Mouse (Mus musculus) right cerebral cortex, postnatal 25 days (tissue): ENCODE measurements around the gene Dpf1.

Experiments used
- DNase-seq: peaks from one replicate; pipeline ENCODE4 v3.0.0; 2022

The Dpf1 gene

DNA sequence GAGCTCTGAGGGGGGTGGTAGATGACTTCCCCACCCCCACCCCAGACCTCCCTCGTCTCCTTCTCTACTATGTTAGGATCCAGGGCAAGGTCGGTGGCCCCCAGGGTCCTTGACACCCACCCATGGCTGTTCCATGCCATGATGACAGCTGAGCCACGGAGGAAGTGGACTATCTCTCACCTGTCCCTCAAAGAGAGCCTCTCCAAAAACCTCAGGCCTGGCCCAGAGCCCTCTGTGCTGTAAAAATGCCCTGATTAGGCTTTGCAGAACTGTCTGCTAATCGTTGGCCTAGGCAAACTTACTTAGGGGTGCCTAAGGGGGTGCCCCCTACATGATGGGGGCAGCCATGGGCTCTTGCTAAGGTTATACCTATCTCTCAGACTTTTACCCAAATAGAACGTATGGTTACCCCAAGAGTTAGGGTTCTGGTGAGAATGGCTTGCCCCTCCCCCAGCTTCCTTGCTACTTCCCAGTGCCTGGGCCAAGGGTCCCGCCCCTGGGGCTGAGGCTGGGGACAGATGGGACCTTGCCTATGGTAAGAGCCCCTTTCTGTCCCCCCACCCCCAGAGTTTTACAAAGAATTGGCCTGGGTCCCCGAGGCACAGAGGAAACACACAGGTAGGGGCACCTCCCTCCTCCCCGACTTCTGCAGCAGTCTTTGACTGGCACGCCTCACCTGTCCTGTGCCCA is 10.0 kb downstream of the Dpf1 start:
- DNase-seq, result no peak

DNA sequence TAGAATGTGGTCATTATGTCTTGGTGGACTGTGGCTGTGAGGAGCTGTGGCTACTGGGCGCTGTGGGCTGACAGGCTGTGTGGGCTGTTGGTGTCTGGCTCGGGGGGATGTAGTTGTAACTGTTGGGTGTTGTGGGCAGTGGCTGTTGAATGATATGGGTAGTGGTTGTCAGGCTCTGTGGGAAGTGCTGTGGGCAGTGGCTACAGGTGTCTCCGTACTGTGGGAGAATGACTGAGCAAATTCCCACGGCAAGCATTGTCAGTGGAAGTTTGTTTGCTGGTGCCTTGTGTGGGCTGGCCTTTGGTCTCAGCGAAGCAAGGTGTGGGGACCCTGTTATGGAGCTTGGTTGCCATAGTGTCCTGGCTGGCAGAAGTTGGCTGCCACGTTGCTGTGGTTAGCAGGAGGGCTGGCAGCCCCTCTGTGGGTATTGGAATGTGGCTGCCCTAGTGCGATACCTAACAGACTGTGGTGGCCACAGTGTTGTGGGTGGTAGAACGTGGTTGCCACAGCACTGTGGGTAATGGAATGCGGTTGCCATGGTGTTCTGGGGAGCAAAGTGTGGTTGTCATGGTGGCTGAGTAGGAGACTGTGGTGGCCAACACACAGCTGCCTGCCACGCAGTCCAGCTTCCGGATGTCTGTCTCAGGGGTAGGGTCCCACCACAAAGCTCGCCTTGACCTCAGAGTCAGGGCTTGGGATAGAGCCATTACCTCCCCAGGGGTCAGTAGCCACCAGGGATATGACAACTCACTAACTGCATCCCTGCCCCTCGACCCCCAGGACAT is 11.3 kb downstream of the Dpf1 start:
- DNase-seq, result peak; percentile 79

DNA sequence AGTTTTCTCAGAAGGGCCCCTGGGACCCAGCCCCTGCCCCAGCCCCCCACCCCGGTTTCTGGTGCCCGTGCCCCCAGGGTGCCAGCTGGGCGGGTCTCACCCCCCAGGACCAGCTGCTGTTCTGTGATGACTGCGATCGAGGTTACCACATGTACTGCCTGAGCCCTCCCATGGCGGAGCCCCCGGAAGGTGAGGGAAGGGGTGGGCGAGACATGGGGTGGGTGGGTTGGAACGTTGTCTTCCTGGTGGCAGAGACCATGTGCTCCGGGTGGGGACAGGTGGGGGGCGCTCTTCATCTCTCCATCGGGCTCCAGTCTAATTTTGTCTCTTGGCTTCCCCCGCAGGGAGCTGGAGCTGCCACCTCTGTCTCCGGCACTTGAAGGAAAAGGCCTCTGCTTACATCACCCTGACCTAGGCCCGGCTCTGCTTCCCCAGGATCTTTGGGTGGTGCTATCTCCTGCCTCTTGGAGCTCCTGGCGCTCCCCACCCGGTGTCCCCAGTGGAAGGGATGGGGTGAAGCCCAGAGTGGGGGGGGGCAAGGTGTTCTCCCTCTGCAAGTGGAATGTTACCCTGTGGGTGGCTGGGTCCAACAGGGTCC is 12.5 kb downstream of the Dpf1 start:
- DNase-seq, result peak; percentile 42

DNA sequence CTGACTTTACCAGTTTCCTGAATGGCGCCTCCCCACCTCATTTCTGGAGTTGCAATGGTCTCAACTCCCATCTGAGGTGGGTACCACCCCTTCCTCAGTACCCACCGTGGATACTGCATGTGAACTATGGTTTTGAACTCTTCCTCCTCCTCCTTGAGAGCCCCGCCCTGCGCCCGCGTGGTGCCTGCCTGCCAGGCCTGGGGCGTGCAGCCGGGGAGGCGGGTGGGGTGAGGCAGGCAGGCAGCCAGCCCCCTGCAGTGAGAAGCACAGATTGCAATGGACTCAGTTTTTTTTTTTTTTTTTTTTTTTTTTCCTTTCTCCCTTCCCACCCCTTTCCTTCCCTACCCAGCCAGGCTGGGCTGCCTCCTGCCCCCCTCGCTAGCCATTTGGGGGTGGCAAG is 13.2 kb downstream of the Dpf1 start:
- DNase-seq, result peak; percentile 80

DNA sequence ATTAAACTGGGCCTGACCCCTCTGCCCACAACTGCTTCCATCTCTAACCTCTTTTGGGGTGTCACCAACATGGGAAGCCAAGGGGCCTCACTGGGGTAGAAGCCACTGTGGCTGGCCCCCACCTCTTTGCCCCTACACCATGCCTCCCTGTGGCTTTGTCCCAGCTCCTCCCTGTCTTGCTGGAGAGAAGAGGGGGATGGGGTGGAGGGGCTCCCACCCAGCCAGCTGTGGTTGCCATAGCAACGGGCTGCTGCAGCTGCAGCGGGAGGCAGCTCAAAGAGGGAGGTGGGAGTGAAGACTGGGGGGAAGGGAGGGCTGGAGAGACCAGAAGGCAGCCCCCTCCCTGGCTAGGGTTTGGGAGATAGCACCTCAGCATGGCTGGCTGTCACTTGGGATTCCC is 13.8 kb downstream of the Dpf1 start:
- no peak for DNase-seq

DNA sequence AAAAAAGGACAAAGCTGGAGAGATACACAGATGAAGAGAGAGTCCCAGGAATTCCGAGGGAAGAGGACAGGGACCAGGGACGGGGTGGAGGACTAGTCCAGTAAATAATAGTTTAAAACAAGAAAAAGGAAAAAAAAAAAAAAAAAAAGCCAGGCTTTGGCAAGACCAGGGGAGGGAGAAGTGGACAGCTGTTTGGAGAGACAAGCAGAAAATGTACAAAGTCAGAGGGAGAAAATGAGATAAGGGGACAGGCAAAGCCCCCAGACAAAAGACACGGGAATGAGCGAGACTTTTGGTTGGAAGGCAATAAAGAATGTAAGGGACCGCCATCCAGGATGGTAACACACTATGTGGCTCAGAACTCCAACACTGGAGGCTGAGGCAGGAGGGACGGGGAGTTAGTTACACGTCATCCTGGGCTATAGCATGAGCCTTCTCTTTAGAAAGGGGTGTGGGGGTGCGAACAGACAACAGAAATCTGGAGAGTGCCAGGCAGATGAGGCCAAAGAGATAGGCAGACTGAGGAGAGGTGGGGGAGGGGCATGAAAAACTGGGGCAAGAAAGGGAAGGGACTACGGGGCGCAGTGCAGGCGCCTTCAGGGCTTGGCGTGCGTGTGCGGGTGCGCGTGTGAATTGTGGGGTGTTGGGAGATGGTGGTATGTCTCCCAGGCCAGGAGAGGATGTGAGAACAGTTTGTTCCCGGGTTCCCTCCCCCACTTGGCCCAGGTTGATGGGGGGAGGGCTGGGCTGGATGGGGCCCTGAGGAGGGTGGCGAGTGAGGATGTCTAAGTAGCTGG is 14.6 kb downstream of the Dpf1 start:
- peak; percentile 59 for DNase-seq

DNA sequence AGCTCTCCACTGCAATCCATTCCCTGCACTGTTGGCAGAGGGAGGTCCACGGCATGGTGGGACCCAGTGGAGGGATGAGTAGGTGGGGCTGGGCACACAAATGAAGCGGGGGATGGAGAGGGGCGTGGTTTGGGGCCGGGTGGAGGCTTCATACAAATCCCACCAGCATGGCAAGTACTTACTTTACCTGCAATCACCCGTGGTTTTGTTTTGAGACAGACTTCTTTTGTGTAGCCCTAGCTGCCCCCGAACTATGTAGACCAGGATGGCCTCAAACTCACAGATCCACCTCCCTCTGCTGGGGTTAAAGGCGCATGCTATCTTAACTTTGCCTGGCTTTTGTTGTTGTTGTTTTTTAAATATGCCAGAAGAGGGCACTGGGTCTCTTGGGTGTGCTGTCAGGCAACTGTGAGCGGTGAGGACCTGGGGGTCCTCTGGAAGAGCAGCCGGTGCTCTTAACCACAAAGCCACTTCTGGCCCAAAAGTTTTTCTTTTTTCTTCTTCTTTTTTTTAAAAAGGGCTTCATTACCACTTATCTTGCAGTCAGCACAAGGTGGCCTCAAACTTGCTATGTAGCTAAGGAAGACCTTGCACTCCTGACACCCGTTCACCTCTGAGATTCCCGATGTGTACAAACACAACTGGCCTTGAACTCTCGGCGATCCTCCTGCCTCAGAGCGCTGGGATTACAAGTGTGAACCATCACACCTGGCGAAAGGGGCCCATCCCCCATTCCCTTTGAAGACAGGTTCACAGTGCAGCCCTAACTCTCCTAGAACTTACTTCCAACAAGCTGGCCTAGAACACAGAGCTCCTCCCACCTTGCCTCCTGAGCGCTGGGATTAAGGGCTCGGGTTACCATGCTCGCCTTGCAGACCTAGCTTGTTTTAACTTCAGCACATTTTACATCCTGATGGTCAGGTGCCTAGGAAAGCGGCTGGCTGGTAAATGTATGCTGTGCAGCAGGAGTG is 15.9 kb downstream of the Dpf1 start:
- no peak for DNase-seq

DNA sequence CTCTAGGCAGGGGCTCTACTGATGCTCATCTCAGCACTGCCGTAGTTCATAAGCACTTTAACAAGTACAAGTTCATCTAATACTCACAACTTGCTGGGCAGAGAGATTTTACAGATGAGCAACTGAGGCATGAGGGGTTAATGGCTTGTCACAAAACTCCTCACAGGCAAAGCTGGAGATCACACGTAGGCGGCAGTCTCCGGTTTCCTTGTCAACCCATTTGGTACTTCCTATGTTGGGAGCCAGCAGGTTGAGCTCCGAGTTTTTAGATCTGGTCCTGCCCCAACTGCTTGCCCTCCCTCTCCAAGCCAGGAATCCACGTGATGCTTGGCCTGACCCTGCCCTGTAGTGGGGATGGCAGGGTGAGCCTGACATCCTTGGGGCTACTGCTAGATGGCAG is 23.3 kb downstream of the Dpf1 start:
- no peak for DNase-seq

DNA sequence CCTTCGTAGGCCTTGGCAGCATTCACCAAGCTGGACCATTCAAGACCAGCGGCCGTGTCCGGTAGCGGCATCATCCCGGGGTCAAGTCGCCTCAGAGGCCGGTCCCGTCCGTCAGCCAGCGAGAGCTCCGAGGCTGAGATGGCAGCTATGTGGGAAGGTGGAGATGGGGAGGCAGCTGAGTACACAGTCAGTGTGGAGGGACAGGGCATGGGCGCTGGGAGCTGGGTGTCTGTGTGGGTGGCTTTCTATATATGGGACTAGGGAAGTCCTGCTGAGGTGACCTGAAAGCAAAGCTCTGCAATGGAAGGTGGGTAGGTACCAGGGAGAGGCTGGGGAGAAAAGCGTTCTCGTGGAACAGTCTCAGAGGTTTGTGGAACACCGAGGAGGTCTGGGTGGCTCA is 25.2 kb downstream of the Dpf1 start:
- DNase-seq, result no peak

DNA sequence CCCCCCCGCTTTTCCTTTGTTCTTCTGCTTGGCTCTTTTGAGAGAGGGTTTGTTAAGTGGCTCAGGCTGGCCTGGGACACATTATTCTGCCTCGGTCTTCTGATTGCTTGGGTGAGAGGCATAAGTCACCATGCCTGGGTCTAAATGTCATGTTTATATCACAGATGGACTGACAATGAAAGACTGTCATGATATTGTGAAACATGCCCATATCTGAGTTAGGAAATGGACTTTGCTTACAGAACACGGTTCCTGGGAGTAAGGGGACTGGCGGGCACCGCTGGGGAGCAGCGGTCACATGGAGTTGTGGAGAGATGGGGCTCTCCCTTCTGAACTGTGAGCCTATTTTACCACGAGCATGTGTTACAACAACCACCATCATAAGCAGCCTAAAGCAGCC is 30.4 kb downstream of the Dpf1 start:
- no peak for DNase-seq

DNA sequence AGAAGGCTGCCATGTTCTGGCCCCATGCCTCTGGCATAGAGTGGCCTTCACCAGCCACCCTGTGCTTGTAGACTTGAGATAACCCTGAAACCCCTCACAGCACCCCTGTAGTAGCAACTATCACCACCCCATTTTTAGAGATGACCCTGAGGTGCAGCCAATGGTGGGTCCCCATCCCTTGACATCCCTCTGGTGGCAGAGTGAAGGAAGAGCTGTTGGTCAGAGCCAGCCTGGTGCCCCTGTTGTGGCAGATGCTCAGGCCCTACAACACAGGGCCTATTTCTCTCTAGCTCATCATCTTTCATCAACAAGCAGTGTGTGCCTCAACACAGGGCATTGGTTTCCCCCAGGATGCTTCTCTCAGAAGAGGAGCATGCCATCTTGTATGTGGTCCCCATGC is 31.5 kb downstream of the Dpf1 start:
- no peak for DNase-seq

DNA sequence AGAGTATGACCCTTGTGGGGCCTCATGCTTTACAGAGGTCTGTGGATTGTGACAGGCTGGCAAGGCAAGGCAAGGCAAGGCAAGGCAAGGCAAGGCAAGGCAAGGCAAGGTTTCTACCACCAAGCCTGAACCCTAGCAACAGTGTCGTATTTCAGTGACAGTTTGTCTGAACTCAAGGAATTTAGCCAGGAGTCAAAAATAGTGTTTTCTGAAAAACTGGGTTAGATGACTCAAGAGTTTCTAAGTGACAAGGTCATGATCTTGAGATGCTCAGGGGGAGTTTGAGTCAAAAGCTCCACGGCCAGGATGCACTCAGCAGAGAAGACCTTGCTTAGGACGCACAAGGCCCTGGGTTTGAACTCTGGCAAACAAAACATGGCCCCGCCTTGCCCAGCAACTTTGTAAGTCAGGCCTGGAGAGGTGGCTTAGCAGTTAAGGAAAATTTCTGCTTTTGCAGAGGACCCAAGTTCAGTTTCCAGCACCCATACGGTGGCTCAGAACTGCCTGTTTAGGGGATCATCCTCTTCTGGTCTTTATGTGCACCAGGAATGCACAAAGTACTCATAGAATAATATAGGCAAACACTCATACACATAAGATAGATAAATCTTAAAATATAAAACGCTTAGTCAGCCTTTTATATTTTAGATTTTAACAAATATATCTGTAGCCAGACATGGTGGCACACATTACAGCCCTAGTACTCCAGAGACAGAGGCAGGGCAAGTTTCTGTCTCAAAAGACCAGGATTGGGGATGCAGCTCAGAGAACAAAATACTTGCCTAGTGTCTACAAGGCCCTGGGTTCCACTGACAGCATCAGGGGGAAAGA is 32.3 kb downstream of the Dpf1 start:
- no peak for DNase-seq

DNA sequence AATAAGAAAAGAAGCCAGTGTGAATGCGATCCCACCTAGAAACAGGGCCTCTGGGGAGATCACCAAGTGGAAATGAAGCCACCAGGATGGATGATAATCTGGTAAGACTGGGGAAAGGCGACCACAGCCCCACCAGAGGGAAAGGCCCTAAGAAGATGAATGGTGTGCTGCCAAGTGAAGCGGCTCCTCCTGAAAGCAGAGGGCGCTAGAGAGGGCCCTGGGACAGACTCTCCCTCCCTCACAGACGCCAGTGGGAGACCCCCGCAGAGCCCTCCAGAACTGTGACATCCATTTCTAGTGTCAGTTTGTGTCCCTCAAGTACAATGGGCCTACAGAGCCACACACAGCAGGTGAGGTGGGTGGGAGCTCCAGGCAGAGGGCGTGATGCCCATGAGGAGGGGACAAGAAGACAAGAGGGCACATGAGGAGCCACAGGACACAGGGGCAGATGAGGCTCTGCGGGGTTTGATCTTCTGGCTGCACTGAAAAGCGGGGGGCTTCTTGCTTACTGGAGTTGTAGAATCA is 33.1 kb downstream of the Dpf1 start:
- DNase-seq, result no peak

DNA sequence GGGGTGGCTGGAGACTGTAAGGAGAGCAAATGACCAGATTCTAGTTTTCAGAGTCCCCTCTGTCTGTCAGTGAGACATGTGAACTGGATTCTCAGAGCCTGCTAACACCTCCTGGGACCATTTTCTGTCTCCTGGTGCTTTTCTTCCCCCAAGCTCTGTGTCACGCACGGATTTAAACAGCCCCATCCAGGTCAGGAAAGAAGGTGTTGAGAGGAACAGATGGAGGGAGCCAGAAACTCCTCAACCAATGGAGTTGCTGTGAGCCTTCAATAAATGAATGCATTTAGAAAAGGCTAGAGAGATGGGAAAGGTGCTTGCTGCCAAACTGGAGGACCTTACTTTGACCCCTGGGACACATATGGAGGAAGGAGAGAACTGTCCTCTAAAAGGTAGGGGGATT is 34.0 kb downstream of the Dpf1 start:
- DNase-seq, result no peak

DNA sequence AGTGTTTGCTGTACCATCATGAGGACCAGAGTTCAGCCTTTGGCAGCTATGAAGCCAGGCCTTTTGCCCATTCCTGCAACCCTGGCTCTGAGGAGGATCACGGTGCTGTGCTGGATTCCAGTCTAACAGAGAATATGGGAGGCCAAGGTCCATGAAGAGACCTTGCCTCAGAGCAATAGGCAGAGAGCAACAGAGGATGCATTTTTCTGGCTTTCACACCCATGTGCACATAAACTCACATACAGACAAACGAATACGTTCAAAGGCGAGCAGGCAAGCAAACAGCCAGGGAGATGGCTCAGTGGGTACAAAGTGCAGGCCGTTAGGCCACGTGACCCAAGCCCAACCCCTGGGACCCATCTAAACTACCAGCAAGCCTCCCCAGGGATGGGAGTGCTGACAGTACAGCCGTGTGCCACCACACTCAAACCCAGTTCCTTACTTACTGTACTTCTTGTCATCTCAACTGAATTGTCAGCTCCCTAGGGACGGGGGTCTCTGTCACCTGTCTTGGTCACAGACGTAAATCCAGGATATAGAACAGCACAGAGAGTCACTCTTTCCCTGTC is 34.7 kb downstream of the Dpf1 start:
- DNase-seq, result no peak

DNA sequence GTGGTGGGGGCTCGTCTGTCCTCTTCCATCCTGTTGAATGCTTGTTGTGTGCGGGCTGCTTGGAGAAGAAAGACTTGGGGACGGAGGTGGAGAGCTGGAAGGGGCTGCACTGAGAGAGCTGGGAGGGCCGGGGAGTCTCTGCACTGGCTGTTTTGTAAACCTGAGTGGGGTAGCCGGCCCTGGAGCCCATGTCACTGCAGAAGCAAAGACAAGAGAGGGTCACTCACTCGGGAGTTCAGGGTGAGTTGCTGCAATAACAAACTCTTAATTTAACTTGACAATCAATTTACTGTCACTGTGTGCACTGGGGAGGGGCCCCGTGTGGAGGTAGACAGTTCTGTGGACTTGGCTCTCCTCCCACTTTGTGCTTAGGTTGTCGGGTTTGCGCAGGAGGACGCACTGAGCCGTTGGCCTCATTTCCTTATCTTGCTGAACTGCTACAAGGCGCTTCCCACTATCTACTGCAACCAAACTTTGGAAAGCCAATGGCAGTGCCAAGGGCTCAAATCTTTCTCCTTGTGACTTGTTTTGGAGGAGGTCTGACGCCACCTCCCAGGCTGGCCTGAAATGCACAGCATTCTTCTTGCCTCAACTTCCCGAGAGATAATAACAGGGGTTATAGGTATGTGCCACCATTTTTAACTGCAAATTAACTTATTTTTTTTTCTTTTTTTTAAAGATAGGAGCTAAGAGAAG is 35.4 kb downstream of the Dpf1 start:
- no peak for DNase-seq

DNA sequence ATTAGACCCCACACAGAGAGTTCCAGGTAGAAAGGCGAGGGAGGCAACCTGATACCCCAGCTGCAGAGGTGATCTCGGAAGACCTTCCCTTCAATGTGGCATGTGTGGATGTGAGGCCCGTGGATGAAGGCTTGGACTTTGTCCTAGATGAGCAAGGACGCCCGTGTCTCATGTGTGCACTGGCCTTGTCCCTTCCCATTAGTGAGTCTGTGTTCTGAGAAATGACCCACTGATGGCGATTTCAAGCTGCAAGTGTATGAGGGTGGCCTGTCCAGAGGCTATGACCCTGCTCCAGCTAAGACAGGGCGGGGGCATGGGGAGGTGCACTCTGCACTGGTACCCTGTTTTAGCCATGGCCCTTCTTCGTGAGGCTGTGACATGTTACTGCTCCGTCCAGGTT is 36.5 kb downstream of the Dpf1 start:
- DNase-seq, result no peak

DNA sequence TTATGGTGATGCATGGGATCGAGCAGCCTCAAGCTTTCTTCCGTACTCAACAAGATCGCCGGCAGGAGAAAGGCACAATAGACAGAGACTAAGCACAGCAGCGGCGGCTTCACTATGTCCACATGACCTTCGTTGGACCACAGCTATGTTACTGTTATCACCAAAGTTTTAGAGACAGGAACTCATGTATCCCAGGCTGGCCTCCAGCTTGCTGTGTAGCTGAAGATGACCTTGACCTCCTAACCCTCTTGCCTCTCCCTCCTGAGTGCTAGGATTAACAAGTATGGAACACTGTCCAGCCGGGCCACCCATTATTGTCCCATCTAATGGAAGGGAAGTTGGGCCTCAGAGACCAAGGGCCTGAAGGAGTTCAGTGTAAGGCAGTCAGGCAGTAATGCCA is 37.1 kb downstream of the Dpf1 start:
- no peak for DNase-seq

DNA sequence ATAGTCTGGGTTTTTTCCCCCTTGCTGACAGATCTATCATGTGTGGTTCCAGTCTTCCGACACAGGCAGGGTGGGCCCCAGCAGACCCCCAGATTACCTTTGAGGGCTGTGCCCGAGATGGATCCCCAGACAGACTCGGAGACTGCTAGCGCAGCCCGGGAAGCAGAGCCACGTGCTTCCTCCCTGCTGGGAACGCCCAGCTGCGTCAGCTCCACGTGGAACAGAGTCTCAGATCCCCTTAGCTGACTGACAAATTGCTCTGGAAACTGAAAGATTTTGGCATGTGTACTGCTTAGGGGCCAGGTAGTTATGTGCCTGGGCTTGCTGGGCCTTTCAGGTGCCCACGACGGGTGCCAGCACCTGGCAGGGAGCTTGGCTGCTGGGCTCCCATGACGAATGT is 38.0 kb downstream of the Dpf1 start:
- DNase-seq, result no peak

DNA sequence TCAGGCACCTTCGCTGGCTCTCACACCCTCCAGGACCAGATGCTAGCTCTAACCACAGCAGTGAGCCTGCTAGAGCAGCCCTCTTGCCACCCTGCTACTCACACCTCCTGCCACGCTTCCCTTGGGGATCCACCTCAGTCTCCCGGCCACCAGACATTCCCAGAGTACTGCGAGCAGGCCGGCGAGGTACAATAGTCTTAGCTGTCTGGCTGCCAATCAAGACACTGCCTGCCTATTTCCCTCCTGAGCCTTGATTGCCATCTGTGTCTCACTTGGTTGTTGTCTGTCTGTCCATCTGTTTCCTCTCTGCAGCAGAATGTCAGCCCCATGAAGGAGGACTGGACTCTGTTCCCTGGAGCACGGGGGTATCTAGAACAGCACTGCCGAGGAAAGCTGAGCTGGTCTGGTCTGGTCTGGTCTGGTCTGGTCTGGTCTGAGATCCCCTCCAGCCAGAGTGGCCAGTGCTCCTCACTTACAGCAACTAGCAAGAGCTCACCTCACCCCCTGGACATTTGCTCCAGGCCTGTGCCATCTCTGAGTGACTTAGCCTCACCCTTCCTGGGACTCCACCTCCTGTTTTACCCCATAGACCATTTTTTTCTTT is 38.8 kb downstream of the Dpf1 start:
- no peak for DNase-seq
